Mouse (Mus musculus) ES-Bruce4 (cell line): ENCODE results near the gene Shq1.

Experiments
- CTCF ChIP-seq: IDR thresholded peaks from one replicate; pipeline ENCODE4 v1.8.1; 2011; ENCODE audit warnings: low read depth, low read length
- EP300 ChIP-seq: IDR thresholded peaks from 2 replicates; pipeline ENCODE4 v1.6.1; 2011; ENCODE audit warnings: low read depth, low read length; ENCODE audit not compliant: insufficient read depth
- POLR2A ChIP-seq: IDR thresholded peaks from one replicate; pipeline ENCODE4 v1.8.1; 2011; ENCODE audit warnings: low read length; ENCODE audit not compliant: insufficient read depth

- TF ChIP-seq POLR2A (no peak), CTCF (no peak), EP300 (no peak)
These were observed at the start of gene Shq1 for GRCm38 (mm10) chr6:100670880-100671344.
